Mouse (Mus musculus) spleen, adult 2 months (tissue): Measurements from ENCODE around the gene Zfp760.

ENCODE experiments used
- CTCF ChIP-seq: fragments of 200-500 bp; IDR thresholded peaks from 2 replicates; pipeline ENCODE4 v1.5.1; 2011; ENCODE audit warnings: mild to moderate bottlenecking, inconsistent platforms; ENCODE audit not compliant: insufficient read depth, insufficient read length, insufficient replicate concordance; ENCODE audit errors: extremely low read depth
- POLR2A ChIP-seq: fragments of 200-500 bp; IDR thresholded peaks from 2 replicates; pipeline ENCODE4 v1.6.1; 2011; ENCODE audit warnings: low read depth, low read length, inconsistent platforms

- TF ChIP-seq CTCF = no peak
- TF ChIP-seq POLR2A = no peak; the same call in 1 of the 2 replicates
These were observed at the start of gene Zfp760 for GRCm38 (mm10) chr17:21707343-21707996.
